Mouse (Mus musculus): ENCODE data around the gene Vmn1r21. TPM values are rescaled to one million over a fixed set of nuclear protein-coding genes. Genes with fewer than 3 reads are reported as not detected.

Vmn1r21 gene
- total RNA-seq, 2 experiments from 2014 or later, result not detected

Other genes starting within 250 kb of the Vmn1r21 start
- gene Pyurf, start 158.3 kb downstream of the Vmn1r21 start, total RNA-seq (2015), result 3.5 and 3.6 TPM in 2 replicates
- 7.9 and 9.1 TPM in 2 replicates for gene Pyurf, start 158.3 kb downstream of the Vmn1r21 start, total RNA-seq (2017)
- gene Lancl2, start 147.8 kb downstream of the Vmn1r21 start, total RNA-seq (2015), result 26.0 and 29.7 TPM in 2 replicates
- 26.3 and 28.7 TPM in 2 replicates for gene Lancl2, start 147.8 kb downstream of the Vmn1r21 start, total RNA-seq (2017)
- gene Vopp1, start 25.2 kb downstream of the Vmn1r21 start, total RNA-seq (2015), result 12.1 and 16.5 TPM in 2 replicates
- 14.4 and 16.3 TPM in 2 replicates for gene Vopp1, start 25.2 kb downstream of the Vmn1r21 start, total RNA-seq (2017)
- gene Vmn1r22, start 57.7 kb upstream of the Vmn1r21 start, total RNA-seq (2015), result not detected in 2 replicates
- gene Vmn1r22, start 57.7 kb upstream of the Vmn1r21 start, total RNA-seq (2017), result not detected in 2 replicates
- gene Vmn1r23, start 76.5 kb upstream of the Vmn1r21 start, total RNA-seq (2015), result not detected in 2 replicates
- not detected in 2 replicates for gene Vmn1r23, start 76.5 kb upstream of the Vmn1r21 start, total RNA-seq (2017)
- not detected in 2 replicates for gene Vmn1r24, start 111.2 kb upstream of the Vmn1r21 start, total RNA-seq (2015)
- not detected in 2 replicates for gene Vmn1r24, start 111.2 kb upstream of the Vmn1r21 start, total RNA-seq (2017)
- gene Vmn1r25, start 130.5 kb upstream of the Vmn1r21 start, total RNA-seq (2015), result not detected in 2 replicates
- gene Vmn1r25, start 130.5 kb upstream of the Vmn1r21 start, total RNA-seq (2017), result not detected in 2 replicates
- gene Vmn1r26, start 164.8 kb upstream of the Vmn1r21 start, total RNA-seq (2015), result not detected in 2 replicates
- not detected in 2 replicates for gene Vmn1r26, start 164.8 kb upstream of the Vmn1r21 start, total RNA-seq (2017)